Mouse (Mus musculus): Measurements from ENCODE around the gene Ubash3b. TPM values are rescaled to one million over a fixed set of nuclear protein-coding genes. Genes with fewer than 3 reads are reported as not detected.
A peak's percentile ranks its signal among the peaks of the same experiment; 100 is the strongest.

The Ubash3b gene
- polyA plus RNA-seq, 1 experiment = 3.2 TPM

DNA sequence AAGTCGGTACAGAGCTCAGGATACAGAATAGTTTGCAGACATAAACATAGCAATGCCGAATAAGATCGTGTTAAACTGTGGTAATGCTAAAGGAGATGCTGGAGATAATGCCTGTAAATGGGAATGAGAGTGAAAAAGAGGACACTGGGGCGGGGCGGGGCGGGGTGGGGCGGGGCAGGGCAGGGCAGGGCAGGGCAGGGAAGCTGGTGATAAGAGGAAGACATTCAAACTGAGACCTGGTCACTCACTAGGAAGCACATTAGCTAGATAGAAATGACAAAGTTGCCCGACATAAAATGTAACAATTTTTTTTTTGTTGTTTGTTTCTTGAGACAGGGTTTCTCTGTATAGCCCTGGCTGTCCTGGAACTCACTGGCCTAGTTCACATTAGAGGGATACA, 10.9 kb upstream of the Ubash3b start:
- no peak overlapping the region for H3ac ChIP-seq (ENCODE audit: control insufficient read depth, insufficient read length, low read depth)
- no peak overlapping the region for H3K4me3 ChIP-seq (ENCODE audit: insufficient read depth, poor library complexity, severe bottlenecking)
- no peaks in the 10 kb centered on the region for H3K36me3 ChIP-seq (ENCODE audit: control insufficient read depth, insufficient read depth)
- no peak for TF ChIP-seq CEBPB (IDR thresholded peaks at IDR 0.05; ENCODE audit: low read depth)
- no peaks in the 10 kb centered on the region for H3K79me2 ChIP-seq (ENCODE audit: control insufficient read depth, insufficient read depth)
- H3K79me3 ChIP-seq (ENCODE audit: low read depth) = no peaks in the 10 kb centered on the region
- H3K27me3 ChIP-seq (ENCODE audit: control insufficient read depth, insufficient read depth, insufficient read length) = no peaks in the 10 kb centered on the region

DNA sequence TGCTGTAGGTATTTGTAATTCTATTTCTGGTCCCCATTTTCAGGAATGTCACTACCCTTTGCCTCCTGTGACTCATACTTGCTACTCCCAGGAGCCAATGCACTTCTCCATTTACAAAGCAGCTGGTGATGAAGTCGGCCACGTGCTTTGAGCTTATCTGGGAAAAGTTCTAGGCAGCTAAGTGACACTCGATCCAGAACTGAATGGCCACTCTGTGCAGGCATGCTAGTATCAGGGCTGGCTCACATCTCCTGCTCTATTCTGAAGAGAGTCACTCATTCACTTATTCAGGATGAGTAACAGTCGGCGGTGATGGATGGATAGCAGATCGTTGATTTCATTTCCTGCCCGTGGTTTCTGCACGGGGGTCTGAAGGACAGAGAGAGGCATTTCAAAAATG, 8.5 kb upstream of the Ubash3b start:
- Histone ChIP-seq H3K79me2 (ENCODE audit: control insufficient read depth, insufficient read depth) (no peaks in the 10 kb centered on the region), H3K4me3 (ENCODE audit: insufficient read depth, poor library complexity, severe bottlenecking) (no peak overlapping the region), H3K79me3 (ENCODE audit: low read depth) (no peaks in the 10 kb centered on the region), H3K27me3 (ENCODE audit: control insufficient read depth, insufficient read depth, insufficient read length) (no peaks in the 10 kb centered on the region), H3K36me3 (ENCODE audit: control insufficient read depth, insufficient read depth) (no peaks in the 10 kb centered on the region), H3ac (ENCODE audit: control insufficient read depth, insufficient read length, low read depth) (no peak overlapping the region)
- TF ChIP-seq CEBPB (IDR thresholded peaks at IDR 0.05; ENCODE audit: low read depth) = no peak
- peak; percentile 43 for TF ChIP-seq FOSL1 (IDR thresholded peaks at IDR 0.05; ENCODE audit: insufficient read depth, low read length, poor library complexity, severe bottlenecking)
- peak; percentile 59 for TF ChIP-seq MYOD1 (IDR thresholded peaks at IDR 0.05; ENCODE audit: control insufficient read depth, insufficient read length, low read depth)
- peak; percentile 83 for TF ChIP-seq USF1 (IDR thresholded peaks at IDR 0.05; ENCODE audit: low read depth)
- peak; percentile 91 for TF ChIP-seq MAX (IDR thresholded peaks at IDR 0.05)
- no peak for TF ChIP-seq CTCF (IDR thresholded peaks at IDR 0.05; ENCODE audit: control insufficient read depth, insufficient read depth, insufficient read length)
- no peak for TF ChIP-seq MYOG (IDR thresholded peaks at IDR 0.05; ENCODE audit: control insufficient read depth, extremely low read depth, insufficient read length)

DNA sequence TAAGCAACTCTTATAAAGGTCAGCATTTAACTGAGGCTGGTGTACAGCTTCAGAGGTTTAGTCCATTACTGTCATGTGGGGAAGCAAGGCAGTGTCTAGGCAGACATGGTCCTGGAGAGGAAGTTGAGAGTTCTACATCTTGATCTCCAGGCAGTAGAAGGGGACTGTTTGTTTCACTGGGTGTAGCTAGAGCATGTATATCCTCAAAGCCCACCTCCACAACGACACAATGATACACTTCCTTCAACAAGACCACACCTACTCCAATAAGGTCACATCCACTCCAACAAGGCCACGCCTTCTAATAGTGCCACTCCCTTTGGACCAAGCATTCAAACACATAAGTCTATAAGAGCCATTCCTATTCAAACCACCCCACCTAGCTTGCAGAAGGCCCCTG, 7.2 kb upstream of the Ubash3b start:
- H3K79me3 ChIP-seq (ENCODE audit: low read depth) = no peaks in the 10 kb centered on the region
- H3ac ChIP-seq (ENCODE audit: control insufficient read depth, insufficient read length, low read depth) = no peak overlapping the region
- no peak overlapping the region for H3K4me3 ChIP-seq (ENCODE audit: insufficient read depth, poor library complexity, severe bottlenecking)
- no peaks in the 10 kb centered on the region for H3K79me2 ChIP-seq (ENCODE audit: control insufficient read depth, insufficient read depth)
- no peaks in the 10 kb centered on the region for H3K36me3 ChIP-seq (ENCODE audit: control insufficient read depth, insufficient read depth)
- no peaks in the 10 kb centered on the region for H3K27me3 ChIP-seq (ENCODE audit: control insufficient read depth, insufficient read depth, insufficient read length)
- no peak for TF ChIP-seq FOSL1 (IDR thresholded peaks at IDR 0.05; ENCODE audit: insufficient read depth, low read length, poor library complexity, severe bottlenecking)

DNA sequence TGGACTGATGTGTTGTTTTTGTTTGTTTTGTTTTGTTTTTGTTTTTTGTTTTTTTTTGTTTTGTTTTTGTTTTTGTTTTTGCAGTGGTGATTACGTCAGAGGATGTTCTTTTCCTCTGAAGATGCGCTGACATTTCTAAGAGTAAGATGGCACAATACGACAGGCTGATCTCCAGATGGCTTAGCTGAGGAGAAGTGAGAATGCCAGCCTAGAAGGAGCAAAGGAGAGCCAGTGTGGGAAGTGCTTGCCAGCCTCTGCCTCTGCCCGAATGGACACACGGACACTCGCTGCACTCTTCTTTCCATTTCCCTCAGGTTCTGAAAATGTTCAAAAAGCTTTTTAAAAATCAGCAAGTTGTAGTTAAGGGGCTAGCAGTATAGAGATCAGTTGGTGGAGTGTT, 6.7 kb upstream of the Ubash3b start:
- no peaks in the 10 kb centered on the region for H3K36me3 ChIP-seq (ENCODE audit: control insufficient read depth, insufficient read depth)
- no peak overlapping the region for H3ac ChIP-seq (ENCODE audit: control insufficient read depth, insufficient read length, low read depth)
- no peaks in the 10 kb centered on the region for H3K79me2 ChIP-seq (ENCODE audit: control insufficient read depth, insufficient read depth)
- H3K4me3 ChIP-seq (ENCODE audit: insufficient read depth, poor library complexity, severe bottlenecking) = no peak overlapping the region
- no peaks in the 10 kb centered on the region for H3K27me3 ChIP-seq (ENCODE audit: control insufficient read depth, insufficient read depth, insufficient read length)
- no peaks in the 10 kb centered on the region for H3K79me3 ChIP-seq (ENCODE audit: low read depth)
- TF ChIP-seq USF1 (IDR thresholded peaks at IDR 0.05; ENCODE audit: low read depth) (no peak), CTCF (IDR thresholded peaks at IDR 0.05; ENCODE audit: control insufficient read depth, insufficient read depth, insufficient read length) (no peak), FOSL1 (IDR thresholded peaks at IDR 0.05; ENCODE audit: insufficient read depth, low read length, poor library complexity, severe bottlenecking) (no peak), MAX (IDR thresholded peaks at IDR 0.05) (no peak), MYOD1 (IDR thresholded peaks at IDR 0.05; ENCODE audit: control insufficient read depth, insufficient read length, low read depth) (no peak), MYOG (IDR thresholded peaks at IDR 0.05; ENCODE audit: control insufficient read depth, extremely low read depth, insufficient read length) (no peak), CEBPB (IDR thresholded peaks at IDR 0.05; ENCODE audit: low read depth) (no peak)

DNA sequence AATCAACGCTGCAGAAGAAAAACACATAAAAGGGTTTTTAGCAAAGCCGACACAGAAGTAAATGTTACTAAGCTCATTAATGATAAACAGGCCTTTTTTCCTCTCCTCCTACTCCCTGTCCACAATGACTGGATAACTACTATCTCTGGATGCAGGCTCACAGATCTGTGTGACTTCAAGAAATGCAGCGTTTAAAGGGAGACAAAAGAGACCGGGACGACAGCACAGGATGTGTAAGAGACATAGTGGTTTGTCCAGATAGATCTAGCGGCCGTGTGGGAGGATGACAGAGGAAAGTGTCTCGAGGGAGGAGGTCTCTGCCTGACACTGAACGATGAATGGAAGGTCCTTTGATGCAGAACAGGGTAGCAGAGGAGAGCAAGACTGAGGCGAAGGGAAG, 5.4 kb upstream of the Ubash3b start:
- Histone ChIP-seq H3K36me3 (ENCODE audit: control insufficient read depth, insufficient read depth) (no peaks in the 10 kb centered on the region), H3ac (ENCODE audit: control insufficient read depth, insufficient read length, low read depth) (no peak overlapping the region), H3K79me3 (ENCODE audit: low read depth) (no peaks in the 10 kb centered on the region), H3K79me2 (ENCODE audit: control insufficient read depth, insufficient read depth) (no peaks in the 10 kb centered on the region), H3K4me3 (ENCODE audit: insufficient read depth, poor library complexity, severe bottlenecking) (no peak overlapping the region), H3K27me3 (ENCODE audit: control insufficient read depth, insufficient read depth, insufficient read length) (no peaks in the 10 kb centered on the region)
- TF ChIP-seq MYOG (IDR thresholded peaks at IDR 0.05; ENCODE audit: control insufficient read depth, extremely low read depth, insufficient read length) (no peak), MAX (IDR thresholded peaks at IDR 0.05) (no peak), CEBPB (IDR thresholded peaks at IDR 0.05; ENCODE audit: low read depth) (no peak), MYOD1 (IDR thresholded peaks at IDR 0.05; ENCODE audit: control insufficient read depth, insufficient read length, low read depth) (no peak), CTCF (IDR thresholded peaks at IDR 0.05; ENCODE audit: control insufficient read depth, insufficient read depth, insufficient read length) (no peak), USF1 (IDR thresholded peaks at IDR 0.05; ENCODE audit: low read depth) (no peak), FOSL1 (IDR thresholded peaks at IDR 0.05; ENCODE audit: insufficient read depth, low read length, poor library complexity, severe bottlenecking) (no peak)

DNA sequence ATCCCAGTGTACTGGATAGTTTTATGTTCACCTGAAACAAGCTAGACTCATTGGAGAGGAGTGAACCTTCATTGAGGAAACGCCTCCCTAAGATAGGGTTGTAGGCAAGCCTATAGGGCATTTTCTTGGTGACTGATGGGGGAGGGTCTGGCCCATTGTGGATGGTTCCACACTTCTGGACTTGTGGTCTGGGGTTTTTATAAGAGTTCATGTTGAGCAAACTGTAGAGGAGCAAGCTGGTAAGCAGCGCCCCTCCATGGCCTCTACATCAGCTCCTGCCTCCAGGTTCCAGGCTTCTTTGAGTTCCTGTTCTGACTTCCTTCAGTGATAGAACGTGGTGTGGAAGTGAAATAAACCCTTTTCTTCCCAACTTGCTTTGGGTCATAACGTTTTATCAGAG, 866 bp upstream of the Ubash3b start:
- no peak overlapping the region for H3ac ChIP-seq (ENCODE audit: control insufficient read depth, insufficient read length, low read depth)
- no peaks in the 10 kb centered on the region for H3K27me3 ChIP-seq (ENCODE audit: control insufficient read depth, insufficient read depth, insufficient read length)
- no peaks in the 10 kb centered on the region for H3K36me3 ChIP-seq (ENCODE audit: control insufficient read depth, insufficient read depth)
- no peak for TF ChIP-seq MAX (IDR thresholded peaks at IDR 0.05)
- TF ChIP-seq USF1 (IDR thresholded peaks at IDR 0.05; ENCODE audit: low read depth) = no peak
- TF ChIP-seq MYOG (IDR thresholded peaks at IDR 0.05; ENCODE audit: control insufficient read depth, extremely low read depth, insufficient read length) = no peak
- TF ChIP-seq MYOD1 (IDR thresholded peaks at IDR 0.05; ENCODE audit: control insufficient read depth, insufficient read length, low read depth) = no peak
- TF ChIP-seq FOSL1 (IDR thresholded peaks at IDR 0.05; ENCODE audit: insufficient read depth, low read length, poor library complexity, severe bottlenecking) = no peak
- no peak for TF ChIP-seq CTCF (IDR thresholded peaks at IDR 0.05; ENCODE audit: control insufficient read depth, insufficient read depth, insufficient read length)
- no peak for TF ChIP-seq CEBPB (IDR thresholded peaks at IDR 0.05; ENCODE audit: low read depth)
- H3K4me3 ChIP-seq (ENCODE audit: insufficient read depth, poor library complexity, severe bottlenecking) = no peak overlapping the region
- no peaks in the 10 kb centered on the region for H3K79me3 ChIP-seq (ENCODE audit: low read depth)
- H3K79me2 ChIP-seq (ENCODE audit: control insufficient read depth, insufficient read depth) = no peaks in the 10 kb centered on the region
